Mouse (Mus musculus): ENCODE measurements around the gene Gm20388. TPM values are rescaled to one million over a fixed set of nuclear protein-coding genes. Genes with fewer than 3 reads are reported as not detected.

Gm20388 gene
- polyA plus RNA-seq, 1 experiment from 2014 or later, result not detected

- no peak for ATAC-seq (ENCODE audit: low read depth)
- no peak overlapping the region for H3K4me3 ChIP-seq (replicated peaks)
- no peak for DNase-seq
- 56% methylated on average over 12 of the region's 12 CpGs for WGBS (ENCODE audit: insufficient replicate concordance)
- H3K4me1 ChIP-seq (replicated peaks), result no peaks in the 10 kb centered on the region; the same call in 1 of the 2 replicates
- no peak overlapping the region for H3K9ac ChIP-seq
- H3K27ac ChIP-seq, result no peak overlapping the region
- no peaks in the 10 kb centered on the region for H3K9me3 ChIP-seq (replicated peaks)
- no peaks in the 10 kb centered on the region for H3K36me3 ChIP-seq
- 0 out of 2 replicates have a peak, but pooled peaks cover 4% of the 10 kb centered on the region for H3K27me3 ChIP-seq
- H3K4me2 ChIP-seq, result no peak overlapping the region
These were observed 2021.5 kb downstream of the Gm20388 start for GRCm38 (mm10) chr8:121932026-121932667.

- Histone ChIP-seq H3K27me3 (0 out of 2 replicates have a peak, but pooled peaks cover 4% of the 10 kb centered on the region), H3K27ac (no peak overlapping the region), H3K4me1 (replicated peaks) (no peaks in the 10 kb centered on the region; the same call in 1 of the 2 replicates), H3K9ac (no peak overlapping the region), H3K36me3 (no peaks in the 10 kb centered on the region), H3K9me3 (replicated peaks) (no peaks in the 10 kb centered on the region), H3K4me3 (replicated peaks) (no peak overlapping the region), H3K4me2 (no peak overlapping the region)
- no peak for ATAC-seq (ENCODE audit: low read depth)
- DNase-seq, result no peak
- WGBS (ENCODE audit: insufficient replicate concordance), result 71% methylated on average over 14 of the region's 14 CpGs
These were observed 2022.3 kb downstream of the Gm20388 start for GRCm38 (mm10) chr8:121932668-121933520.

GRCm38 (mm10) chr8:121934506-121934905 lies 2023.9 kb downstream of the Gm20388 start:
- DNase-seq (peak; percentile 17), ATAC-seq (ENCODE audit: low read depth) (no peak)
- peaks cover 7% of the 10 kb centered on the region; the same call in 1 of the 2 replicates for H3K4me1 ChIP-seq (replicated peaks)
- H3K36me3 ChIP-seq, result no peaks in the 10 kb centered on the region
- no peaks in the 10 kb centered on the region for H3K27me3 ChIP-seq
- no peaks in the 10 kb centered on the region for H3K9me3 ChIP-seq (replicated peaks)
- 25% methylated on average over 4 of the region's 4 CpGs for WGBS (ENCODE audit: insufficient replicate concordance)
- no peak overlapping the region for H3K4me3 ChIP-seq (replicated peaks)
- H3K9ac ChIP-seq, result no peak overlapping the region
- H3K4me2 ChIP-seq, result no peak overlapping the region
- H3K27ac ChIP-seq, result no peak overlapping the region

- no peaks in the 10 kb centered on the region for H3K36me3 ChIP-seq
- no peak for ATAC-seq (ENCODE audit: low read depth)
- H3K27ac ChIP-seq, result no peak overlapping the region
- H3K9me3 ChIP-seq (replicated peaks), result no peaks in the 10 kb centered on the region
- no peak overlapping the region for H3K9ac ChIP-seq
- no peak overlapping the region for H3K4me2 ChIP-seq
- H3K4me1 ChIP-seq (replicated peaks), result peaks cover 7% of the 10 kb centered on the region; the same call in 1 of the 2 replicates
- H3K27me3 ChIP-seq, result no peaks in the 10 kb centered on the region
- DNase-seq, result no peak
- H3K4me3 ChIP-seq (replicated peaks), result no peak overlapping the region
These were observed 2024.3 kb downstream of the Gm20388 start for GRCm38 (mm10) chr8:121934923-121935322.

- WGBS (ENCODE audit: insufficient replicate concordance), result 58% methylated on average over 12 of the region's 12 CpGs
These were observed 2025.0 kb downstream of the Gm20388 start for GRCm38 (mm10) chr8:121935341-121936294.

GRCm38 (mm10) chr8:121936391-121936790 lies 2025.8 kb downstream of the Gm20388 start:
- ATAC-seq (ENCODE audit: low read depth), result no peak

More at GRCm38 (mm10) chr8:121935341-121936294, 2025.0 kb downstream of the Gm20388 start:
- H3K36me3 ChIP-seq, result no peaks in the 10 kb centered on the region
- no peak overlapping the region for H3K27ac ChIP-seq
- ATAC-seq (ENCODE audit: low read depth) (no peak), DNase-seq (no peak)
- no peak overlapping the region for H3K4me2 ChIP-seq
- H3K9ac ChIP-seq, result no peak overlapping the region
- H3K27me3 ChIP-seq, result no peaks in the 10 kb centered on the region
- no peak overlapping the region for H3K4me3 ChIP-seq (replicated peaks)
- peaks cover 7% of the 10 kb centered on the region; the same call in 1 of the 2 replicates for H3K4me1 ChIP-seq (replicated peaks)
- no peaks in the 10 kb centered on the region for H3K9me3 ChIP-seq (replicated peaks)

GRCm38 (mm10) chr8:121938732-121939131 lies 2028.1 kb downstream of the Gm20388 start:
- Histone ChIP-seq H3K9me3 (replicated peaks) (no peaks in the 10 kb centered on the region), H3K4me3 (replicated peaks) (no peak overlapping the region), H3K4me1 (replicated peaks) (peaks cover 13% of the 10 kb centered on the region), H3K4me2 (no peak overlapping the region), H3K27me3 (no peaks in the 10 kb centered on the region), H3K9ac (no peak overlapping the region), H3K36me3 (no peaks in the 10 kb centered on the region), H3K27ac (no peak overlapping the region)
- WGBS (ENCODE audit: insufficient replicate concordance), result 65% methylated on average over 7 of the region's 7 CpGs
- DNase-seq, result peak; percentile 29
- no peak for ATAC-seq (ENCODE audit: low read depth)

More at GRCm38 (mm10) chr8:121936391-121936790, 2025.8 kb downstream of the Gm20388 start:
- H3K27ac ChIP-seq, result no peak overlapping the region
- H3K27me3 ChIP-seq, result no peaks in the 10 kb centered on the region
- DNase-seq, result no peak
- H3K9ac ChIP-seq, result no peak overlapping the region
- WGBS (ENCODE audit: insufficient replicate concordance), result 78% methylated on average over 14 of the region's 14 CpGs
- H3K36me3 ChIP-seq, result no peaks in the 10 kb centered on the region
- no peak overlapping the region for H3K4me3 ChIP-seq (replicated peaks)
- H3K4me2 ChIP-seq, result no peak overlapping the region
- peaks cover 7% of the 10 kb centered on the region; the same call in 1 of the 2 replicates for H3K4me1 ChIP-seq (replicated peaks)
- H3K9me3 ChIP-seq (replicated peaks), result no peaks in the 10 kb centered on the region

- Histone ChIP-seq H3K4me1 (replicated peaks) (peaks cover 45% of the 10 kb centered on the region), H3K27ac (no peak overlapping the region), H3K4me3 (replicated peaks) (no peak overlapping the region), H3K4me2 (no peak overlapping the region), H3K9me3 (replicated peaks) (no peaks in the 10 kb centered on the region), H3K27me3 (no peaks in the 10 kb centered on the region), H3K9ac (no peak overlapping the region), H3K36me3 (no peaks in the 10 kb centered on the region)
- DNase-seq (no peak), ATAC-seq (ENCODE audit: low read depth) (no peak)
- 14% methylated on average over 2 of the region's 2 CpGs for WGBS (ENCODE audit: insufficient replicate concordance)
These were observed 2032.5 kb downstream of the Gm20388 start for GRCm38 (mm10) chr8:121943057-121943540.

- H3K4me1 ChIP-seq (replicated peaks), result peaks cover 48% of the 10 kb centered on the region
- no peak overlapping the region for H3K9ac ChIP-seq
- H3K4me2 ChIP-seq, result no peak overlapping the region
- no peaks in the 10 kb centered on the region for H3K9me3 ChIP-seq (replicated peaks)
- H3K27me3 ChIP-seq, result no peaks in the 10 kb centered on the region
- no peak overlapping the region for H3K4me3 ChIP-seq (replicated peaks)
- H3K36me3 ChIP-seq, result no peaks in the 10 kb centered on the region
- no peak for DNase-seq
- no peak for ATAC-seq (ENCODE audit: low read depth)
- WGBS (ENCODE audit: insufficient replicate concordance), result 70% methylated on average over 8 of the region's 8 CpGs
- no peak overlapping the region; the same call in 1 of the 2 replicates for H3K27ac ChIP-seq
These were observed 2033.1 kb downstream of the Gm20388 start for GRCm38 (mm10) chr8:121943716-121944115.

GRCm38 (mm10) chr8:121944831-121945230 lies 2034.2 kb downstream of the Gm20388 start, which contains the start of gene Car5a:
TSS of gene Car5a (minus strand) at chr8:121944904.
- Histone ChIP-seq H3K27me3 (no peaks in the 10 kb centered on the region), H3K9ac (no peak within 1 kb of the TSS), H3K9me3 (replicated peaks) (no peaks in the 10 kb centered on the region), H3K36me3 (no peaks in the 10 kb centered on the region), H3K27ac (peak within 1 kb of the TSS; percentile 51), H3K4me1 (replicated peaks) (peaks cover 55% of the 10 kb centered on the region), H3K4me3 (replicated peaks) (no peak within 1 kb of the TSS), H3K4me2 (no peak within 1 kb of the TSS)
- DNase-seq (no peak), ATAC-seq (ENCODE audit: low read depth) (no peak)

Measured in liver, embryonic 13.5 days (tissue).